In the genomic region with DNA sequence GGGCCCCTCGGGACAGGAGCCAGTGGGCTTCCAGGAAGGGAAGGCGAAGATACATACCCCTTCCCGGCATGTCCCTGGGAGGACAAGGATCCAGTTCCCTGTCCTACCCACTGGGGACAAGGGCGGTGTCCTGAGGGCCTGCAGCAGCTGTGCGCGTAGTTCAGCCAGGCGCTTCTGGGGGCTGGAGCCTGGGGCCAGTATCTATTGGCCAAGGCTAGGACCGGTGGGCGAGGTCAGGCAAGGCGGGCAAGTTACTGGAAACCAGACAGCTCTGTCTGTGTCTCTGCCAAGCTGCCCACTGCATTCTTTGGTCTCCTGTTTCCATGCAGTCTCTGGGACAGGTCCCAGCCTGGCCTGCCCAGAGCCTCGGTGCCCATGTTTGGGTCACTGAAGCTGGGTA, we compare ENCODE assay signal across 14 mouse cellular contexts. TPM values are rescaled to one million over a fixed set of nuclear protein-coding genes. Genes with fewer than 3 reads are reported as not detected.
DNase-seq lines count a peak whose midpoint lies in the region; ATAC-seq and TF ChIP-seq lines count a peak whose summit lies in the region.
"Had no signal": no experiment of that assay in that cellular context is flagged by ENCODE, and none has a peak within 500 bp of the region (broad histone marks: within the 10 kb centered on the region; RNA-seq: fewer than 3 reads in every experiment).

No protein-coding gene starts in this region.

- ATAC-seq in hindbrain, postnatal 0 days, result peak; percentile 77
- ATAC-seq in hindbrain, embryonic 11.5 days (ENCODE audit: low FRiP score), result no peak
- ATAC-seq in midbrain, postnatal 0 days (ENCODE audit: low FRiP score), result peak; percentile 44; the same call in 1 of the 2 replicates
- no peak for ATAC-seq in midbrain, embryonic 13.5 days
- ATAC-seq: activated CD4-positive, CD25-positive, alpha-beta regulatory T cell, adult 4 months had no signal

- H3K27ac ChIP-seq in hindbrain, postnatal 0 days, result no peak overlapping the region
- no peak overlapping the region for H3K27ac ChIP-seq in hindbrain, embryonic 11.5 days (ENCODE audit: low read depth, low read length)
- H3K27ac ChIP-seq in midbrain, postnatal 0 days (ENCODE audit: low read depth, low read length), result no peak overlapping the region
- H3K27ac ChIP-seq in midbrain, embryonic 13.5 days, result no peak overlapping the region
- H3K27ac ChIP-seq: heart, embryonic 13.5 days; hindbrain, embryonic 15.5 days had no signal

- no peaks in the 10 kb centered on the region for H3K4me1 ChIP-seq in hindbrain, postnatal 0 days (ENCODE audit: insufficient read depth, low read length)
- 0 out of 2 replicates have a peak, but pooled peaks cover 3% of the 10 kb centered on the region for H3K4me1 ChIP-seq in hindbrain, embryonic 11.5 days (replicated peaks; ENCODE audit: control insufficient read depth, insufficient read depth, low read length)
- H3K4me1 ChIP-seq in midbrain, postnatal 0 days (ENCODE audit: insufficient read depth, low read length), result 0 out of 2 replicates have a peak, but pooled peaks cover 2% of the 10 kb centered on the region
- 0 out of 2 replicates have a peak, but pooled peaks cover 4% of the 10 kb centered on the region for H3K4me1 ChIP-seq in midbrain, embryonic 13.5 days (replicated peaks)

- H3K9me3 ChIP-seq in hindbrain, postnatal 0 days (ENCODE audit: low read length), result no peaks in the 10 kb centered on the region
- no peaks in the 10 kb centered on the region for H3K9me3 ChIP-seq in hindbrain, embryonic 11.5 days (ENCODE audit: control insufficient read depth, low read length)
- H3K9me3 ChIP-seq in midbrain, postnatal 0 days (ENCODE audit: low read length), result no peaks in the 10 kb centered on the region
- H3K9me3 ChIP-seq in midbrain, embryonic 13.5 days, result no peaks in the 10 kb centered on the region
- H3K9me3 ChIP-seq: heart, embryonic 13.5 days; hindbrain, embryonic 15.5 days had no signal

- DNase-seq in hindbrain, postnatal 0 days (ENCODE audit: low spot score), result peak; percentile 38
- no peak for DNase-seq in hindbrain, embryonic 11.5 days (ENCODE audit: low spot score)
- DNase-seq in midbrain, postnatal 0 days (ENCODE audit: low spot score), result peak; percentile 44
- DNase-seq in gastrocnemius, adult 18-20 months (ENCODE audit: low spot score), result peak; percentile 66
- peak; percentile 84 for DNase-seq in skeletal muscle tissue, adult 2 months (ENCODE audit: low read depth, low spot score)
- no peak for DNase-seq in layer of hippocampus, adult 18-20 months (ENCODE audit: low spot score in 2 of 2)
- DNase-seq: kidney, adult 8-10 months; lung, postnatal 14 days had no signal

- TF ChIP-seq CTCF in hindbrain, postnatal 0 days (IDR thresholded peaks at IDR 0.05; ENCODE audit: low read depth), result no peak
- no peak for TF ChIP-seq CTCF in midbrain, postnatal 0 days (IDR thresholded peaks at IDR 0.05)

- no peaks in the 10 kb centered on the region for H3K36me3 ChIP-seq in hindbrain, postnatal 0 days (ENCODE audit: insufficient read depth, low read length)
- H3K36me3 ChIP-seq in hindbrain, embryonic 11.5 days (ENCODE audit: control insufficient read depth, insufficient read depth, low read length), result no peaks in the 10 kb centered on the region
- H3K36me3 ChIP-seq in midbrain, postnatal 0 days (ENCODE audit: insufficient read depth, low read length), result no peaks in the 10 kb centered on the region
- no peaks in the 10 kb centered on the region for H3K36me3 ChIP-seq in midbrain, embryonic 13.5 days
- H3K36me3 ChIP-seq: heart, embryonic 13.5 days; hindbrain, embryonic 15.5 days had no signal

- WGBS in hindbrain, postnatal 0 days, result 64% methylated on average over 11 of the region's 11 CpGs
- WGBS in hindbrain, embryonic 11.5 days, result 88% methylated on average over 10 of the region's 11 CpGs
- WGBS in midbrain, postnatal 0 days, result 83% methylated on average over 11 of the region's 11 CpGs
- 89% methylated on average over 11 of the region's 11 CpGs for WGBS in midbrain, embryonic 13.5 days

- no peak overlapping the region for H3K4me3 ChIP-seq in hindbrain, postnatal 0 days (ENCODE audit: low read length)
- H3K4me3 ChIP-seq in hindbrain, embryonic 11.5 days (ENCODE audit: low read depth, low read length), result no peak overlapping the region
- H3K4me3 ChIP-seq in midbrain, postnatal 0 days (ENCODE audit: low read depth, low read length), result no peak overlapping the region
- no peak overlapping the region for H3K4me3 ChIP-seq in midbrain, embryonic 13.5 days (replicated peaks)
- H3K4me3 ChIP-seq: erythroblast, embryonic 14.5 days; heart, embryonic 13.5 days; hindbrain, embryonic 15.5 days had no signal

- H3K9ac ChIP-seq in hindbrain, postnatal 0 days (replicated peaks; ENCODE audit: low read length), result no peak overlapping the region
- H3K9ac ChIP-seq in hindbrain, embryonic 11.5 days (ENCODE audit: low read depth, low read length), result no peak overlapping the region
- no peak overlapping the region for H3K9ac ChIP-seq in midbrain, postnatal 0 days (replicated peaks; ENCODE audit: low read length, poor library complexity, severe bottlenecking)
- H3K9ac ChIP-seq in midbrain, embryonic 13.5 days (replicated peaks), result no peak overlapping the region
- H3K9ac ChIP-seq: heart, embryonic 13.5 days; hindbrain, embryonic 15.5 days had no signal

- no peaks in the 10 kb centered on the region for H3K27me3 ChIP-seq in hindbrain, postnatal 0 days (ENCODE audit: insufficient read depth, low read length)
- no peaks in the 10 kb centered on the region for H3K27me3 ChIP-seq in hindbrain, embryonic 11.5 days (ENCODE audit: control insufficient read depth, insufficient read depth, low read length)
- no peaks in the 10 kb centered on the region for H3K27me3 ChIP-seq in midbrain, postnatal 0 days (ENCODE audit: insufficient read depth, low read length)
- H3K27me3 ChIP-seq in midbrain, embryonic 13.5 days, result no peaks in the 10 kb centered on the region
- H3K27me3 ChIP-seq: hindbrain, embryonic 15.5 days had no signal

- H3K4me2 ChIP-seq in hindbrain, postnatal 0 days (ENCODE audit: low read depth, low read length), result no peak overlapping the region
- no peak overlapping the region for H3K4me2 ChIP-seq in hindbrain, embryonic 11.5 days (replicated peaks; ENCODE audit: low read depth, low read length)
- no peak overlapping the region for H3K4me2 ChIP-seq in midbrain, postnatal 0 days (ENCODE audit: low read depth, low read length, poor library complexity, severe bottlenecking)
- no peak overlapping the region for H3K4me2 ChIP-seq in midbrain, embryonic 13.5 days (replicated peaks)
- H3K4me2 ChIP-seq: heart, embryonic 13.5 days; hindbrain, embryonic 15.5 days; liver, embryonic 11.5 days had no signal

RNA-seq across cellular contexts. Expression of a gene that starts 46.6 kb away (rescaled TPM):
- total RNA-seq in hindbrain, postnatal 0 days (2014; rRNA removed), result 12.3 and 12.4 TPM in 2 replicates
- polyA plus RNA-seq in hindbrain, postnatal 0 days (2015; fragmentation: Nextera tagmentation; extraction: Ambion mirVana), result 6.0 and 7.0 TPM in 2 replicates
- 3.4 and 5.6 TPM in 2 replicates for polyA plus RNA-seq in hindbrain, embryonic 11.5 days (2014; fragmentation: Nextera tagmentation; extraction: Ambion mirVana)
- total RNA-seq in midbrain, postnatal 0 days (2014; rRNA removed), result 7.3 and 8.5 TPM in 2 replicates
- 4.4 and 4.9 TPM in 2 replicates for polyA plus RNA-seq in midbrain, postnatal 0 days (2015; fragmentation: Nextera tagmentation; extraction: Ambion mirVana)
- 8.3 and 9.3 TPM in 2 replicates for polyA plus RNA-seq in midbrain, embryonic 13.5 days (2015; fragmentation: Nextera tagmentation; extraction: Ambion mirVana)
- 1 to 10 TPM; 3.1 to 6.6 TPM for total RNA-seq in gastrocnemius, adult 18-20 months (2021)
- total RNA-seq in layer of hippocampus, adult 18-20 months (2021), result 1 to 10 TPM; 1.0 to 1.3 TPM

RNA-seq across cellular contexts. Expression of a gene that starts 50.0 kb away (rescaled TPM):
- total RNA-seq in hindbrain, postnatal 0 days (2014; rRNA removed), result 1.9 and 4.7 TPM in 2 replicates
- 2.0 and 3.4 TPM in 2 replicates for polyA plus RNA-seq in hindbrain, postnatal 0 days (2015; fragmentation: Nextera tagmentation; extraction: Ambion mirVana)
- polyA plus RNA-seq in hindbrain, embryonic 11.5 days (2014; fragmentation: Nextera tagmentation; extraction: Ambion mirVana), result 1.4 and 1.7 TPM in 2 replicates
- total RNA-seq in midbrain, postnatal 0 days (2014; rRNA removed), result 3.8 and 4.2 TPM in 2 replicates
- polyA plus RNA-seq in midbrain, postnatal 0 days (2015; fragmentation: Nextera tagmentation; extraction: Ambion mirVana), result 3.0 and 3.5 TPM in 2 replicates
- 2.6 and 3.0 TPM in 2 replicates for polyA plus RNA-seq in midbrain, embryonic 13.5 days (2015; fragmentation: Nextera tagmentation; extraction: Ambion mirVana)
- 1 to 10 TPM; 3.6 to 4.3 TPM for total RNA-seq in gastrocnemius, adult 18-20 months (2021)
- total RNA-seq in layer of hippocampus, adult 18-20 months (2021), result 1 to 10 TPM; 2.8 to 3.0 TPM

Comparison
In these comparisons a context has a peak if more than half of its experiments do, and no peak if none do; other contexts are left out.
1. ATAC-seq: peak in hindbrain, postnatal 0 days (single experiment) and midbrain, postnatal 0 days (single experiment); none in hindbrain, embryonic 11.5 days (single experiment) and midbrain, embryonic 13.5 days (single experiment).
2. DNase-seq: peak in hindbrain, postnatal 0 days (single experiment), midbrain, postnatal 0 days (single experiment), gastrocnemius, adult 18-20 months (single experiment) and skeletal muscle tissue, adult 2 months (single experiment); none in hindbrain, embryonic 11.5 days (single experiment) and layer of hippocampus, adult 18-20 months (0 of 2).